Mouse (Mus musculus): ENCODE measurements around the gene Tex38. TPM values are rescaled to one million over a fixed set of nuclear protein-coding genes. Genes with fewer than 3 reads are reported as not detected.

The Tex38 gene
- polyA plus RNA-seq, 1 experiment from 2014 or later = not detected

- 43% methylated on average over 5 of the region's 5 CpGs for WGBS (ENCODE audit: insufficient replicate concordance)
- H3K27ac ChIP-seq (ENCODE audit: low read length) = no peak overlapping the region
- no peaks in the 10 kb centered on the region for H3K36me3 ChIP-seq (ENCODE audit: control insufficient read depth, insufficient read depth)
- peaks cover 11% of the 10 kb centered on the region for H3K4me1 ChIP-seq (ENCODE audit: control insufficient read depth, low read depth, low read length)
- H3K9me3 ChIP-seq (replicated peaks; ENCODE audit: control insufficient read depth, low read length) = no peaks in the 10 kb centered on the region
- no peak overlapping the region for H3K4me3 ChIP-seq (ENCODE audit: low read depth, low read length)
- H3K9ac ChIP-seq (ENCODE audit: low read depth, low read length) = no peak overlapping the region
- H3K4me2 ChIP-seq (ENCODE audit: low read depth, low read length) = no peak overlapping the region
- ATAC-seq (ENCODE audit: low read depth) = no peak
- H3K27me3 ChIP-seq (ENCODE audit: control insufficient read depth, insufficient read depth, low read depth, low read length) = no peaks in the 10 kb centered on the region
Measured at GRCm38 (mm10) chr4:115733746-115734145, 47.1 kb downstream of the Tex38 start.

GRCm38 (mm10) chr4:115732223-115732818 is 48.5 kb downstream of the Tex38 start:
- Histone ChIP-seq H3K4me3 (ENCODE audit: low read depth, low read length) (no peak overlapping the region), H3K27ac (ENCODE audit: low read length) (no peak overlapping the region), H3K9me3 (replicated peaks; ENCODE audit: control insufficient read depth, low read length) (no peaks in the 10 kb centered on the region), H3K36me3 (ENCODE audit: control insufficient read depth, insufficient read depth) (no peaks in the 10 kb centered on the region), H3K27me3 (ENCODE audit: control insufficient read depth, insufficient read depth, low read depth, low read length) (no peaks in the 10 kb centered on the region), H3K9ac (ENCODE audit: low read depth, low read length) (no peak overlapping the region), H3K4me1 (ENCODE audit: control insufficient read depth, low read depth, low read length) (peaks cover 4% of the 10 kb centered on the region; the same call in 1 of the 2 replicates), H3K4me2 (ENCODE audit: low read depth, low read length) (no peak overlapping the region)
- 19% methylated on average over 3 of the region's 3 CpGs for WGBS (ENCODE audit: insufficient replicate concordance)
- ATAC-seq (ENCODE audit: low read depth) = no peak

- no peak overlapping the region for H3K9ac ChIP-seq (ENCODE audit: low read depth, low read length)
Measured at GRCm38 (mm10) chr4:115731588-115732222, 49.1 kb downstream of the Tex38 start.

More at GRCm38 (mm10) chr4:115731588-115732222, 49.1 kb downstream of the Tex38 start:
- Histone ChIP-seq H3K4me3 (ENCODE audit: low read depth, low read length) (no peak overlapping the region), H3K27me3 (ENCODE audit: control insufficient read depth, insufficient read depth, low read depth, low read length) (no peaks in the 10 kb centered on the region), H3K9me3 (replicated peaks; ENCODE audit: control insufficient read depth, low read length) (no peaks in the 10 kb centered on the region), H3K4me2 (ENCODE audit: low read depth, low read length) (no peak overlapping the region), H3K4me1 (ENCODE audit: control insufficient read depth, low read depth, low read length) (no peaks in the 10 kb centered on the region), H3K36me3 (ENCODE audit: control insufficient read depth, insufficient read depth) (no peaks in the 10 kb centered on the region), H3K27ac (ENCODE audit: low read length) (no peak overlapping the region)
- WGBS (ENCODE audit: insufficient replicate concordance) = 12% methylated on average over 7 of the region's 7 CpGs
- ATAC-seq (ENCODE audit: low read depth) = peak; percentile 41; the same call in 1 of the 2 replicates

Other genes starting within 250 kb of the Tex38 start
- gene Cyp4a31, start 217.4 kb downstream of the Tex38 start, polyA plus RNA-seq (2015; fragmentation: Nextera tagmentation; extraction: Ambion mirVana) = 0.83 and 1.7 TPM in 2 replicates
- gene Cyp4a32, start 180.0 kb downstream of the Tex38 start, polyA plus RNA-seq (2015; fragmentation: Nextera tagmentation; extraction: Ambion mirVana) = not detected in 2 replicates
- 3.9 and 4.5 TPM in 2 replicates for gene Cyp4b1, start 133.3 kb downstream of the Tex38 start, polyA plus RNA-seq (2015; fragmentation: Nextera tagmentation; extraction: Ambion mirVana)
- 10.0 and 10.9 TPM in 2 replicates for gene Efcab14, start 43.3 kb downstream of the Tex38 start, polyA plus RNA-seq (2015; fragmentation: Nextera tagmentation; extraction: Ambion mirVana)
- gene Atpaf1, start 3.8 kb upstream of the Tex38 start, polyA plus RNA-seq (2015; fragmentation: Nextera tagmentation; extraction: Ambion mirVana) = 11.6 and 12.7 TPM in 2 replicates
- 7.8 and 10.2 TPM in 2 replicates for gene Mob3c, start 47.1 kb upstream of the Tex38 start, polyA plus RNA-seq (2015; fragmentation: Nextera tagmentation; extraction: Ambion mirVana)
- gene Mknk1, start 58.2 kb upstream of the Tex38 start, polyA plus RNA-seq (2015; fragmentation: Nextera tagmentation; extraction: Ambion mirVana) = 30.7 and 30.9 TPM in 2 replicates
- gene Kncn, start 103.4 kb upstream of the Tex38 start, polyA plus RNA-seq (2015; fragmentation: Nextera tagmentation; extraction: Ambion mirVana) = not detected in 2 replicates
- not detected in 2 replicates for gene 6430628N08Rik, start 109.6 kb upstream of the Tex38 start, polyA plus RNA-seq (2015; fragmentation: Nextera tagmentation; extraction: Ambion mirVana)
- not detected in 2 replicates for gene Dmbx1, start 158.9 kb upstream of the Tex38 start, polyA plus RNA-seq (2015; fragmentation: Nextera tagmentation; extraction: Ambion mirVana)
- gene Faah, start 236.9 kb upstream of the Tex38 start, polyA plus RNA-seq (2015; fragmentation: Nextera tagmentation; extraction: Ambion mirVana) = 12.2 and 14.5 TPM in 2 replicates

All from liver, embryonic 16.5 days (tissue).